Mouse (Mus musculus): ENCODE results near the gene L2hgdh.
"Not testable (repeated sequence)": the region's sequence is repeated elsewhere in the genome, so short reads cannot be mapped to it uniquely, and the experiment has no call there.

The L2hgdh gene

DNA sequence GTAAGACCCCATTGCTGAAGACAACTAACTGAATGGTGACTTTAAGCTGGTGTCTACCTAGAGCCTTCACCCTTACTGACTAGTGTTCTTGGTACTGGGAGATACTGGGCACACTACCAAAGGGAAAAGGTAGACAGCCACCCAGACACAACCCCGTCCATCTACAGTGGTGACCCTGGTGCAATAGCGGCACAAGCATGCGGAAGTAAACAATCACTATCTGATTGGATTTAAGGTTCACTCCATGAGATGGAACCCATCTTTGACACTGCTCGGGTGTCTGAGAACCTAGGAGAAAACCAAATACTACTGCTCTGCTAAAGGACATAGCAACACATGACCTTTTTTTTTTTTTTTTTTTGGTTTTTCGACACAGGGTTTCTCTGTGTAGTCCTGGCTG is 63.0 kb downstream of the L2hgdh start:
- no peak for DNase-seq

DNA sequence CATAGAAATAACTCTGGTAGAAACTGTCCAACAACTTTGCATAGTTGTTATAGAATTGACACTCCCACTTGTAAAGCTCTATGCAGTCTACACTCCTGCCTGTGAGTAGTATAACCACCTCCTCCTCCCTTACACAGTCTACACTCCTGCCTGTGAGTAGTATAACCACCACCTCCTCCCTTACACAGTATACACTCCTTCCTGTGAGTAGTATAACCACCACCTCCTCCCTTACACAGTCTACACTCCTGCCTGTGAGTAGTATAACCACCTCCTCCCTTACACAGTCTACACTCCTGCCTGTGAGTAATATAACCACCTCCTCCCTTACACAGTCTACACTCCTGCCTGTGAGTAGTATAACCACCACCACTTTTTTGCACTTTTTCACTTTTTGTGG is 70.7 kb downstream of the L2hgdh start:
- DNase-seq: not testable (repeated sequence)

DNA sequence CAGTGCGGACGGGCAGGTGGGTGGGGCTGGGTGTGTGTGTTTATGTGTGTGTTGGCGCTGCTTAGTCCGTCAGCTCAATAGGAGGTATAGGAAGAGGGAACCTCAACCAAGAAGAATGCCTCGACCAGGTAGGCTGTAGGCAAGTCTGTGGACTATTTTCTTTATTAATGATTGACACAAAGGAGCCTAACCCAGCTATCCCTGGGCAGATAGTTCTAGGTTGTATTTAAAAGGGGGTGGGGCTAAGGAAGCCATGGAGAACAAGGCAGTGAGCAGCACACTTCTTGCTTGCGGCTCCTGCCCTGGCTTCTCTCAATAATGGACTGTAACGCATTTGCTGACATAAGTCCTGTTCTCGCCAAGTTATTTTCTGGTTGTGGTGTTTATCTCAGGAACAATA is 75.2 kb downstream of the L2hgdh start:
- DNase-seq: no peak

DNA sequence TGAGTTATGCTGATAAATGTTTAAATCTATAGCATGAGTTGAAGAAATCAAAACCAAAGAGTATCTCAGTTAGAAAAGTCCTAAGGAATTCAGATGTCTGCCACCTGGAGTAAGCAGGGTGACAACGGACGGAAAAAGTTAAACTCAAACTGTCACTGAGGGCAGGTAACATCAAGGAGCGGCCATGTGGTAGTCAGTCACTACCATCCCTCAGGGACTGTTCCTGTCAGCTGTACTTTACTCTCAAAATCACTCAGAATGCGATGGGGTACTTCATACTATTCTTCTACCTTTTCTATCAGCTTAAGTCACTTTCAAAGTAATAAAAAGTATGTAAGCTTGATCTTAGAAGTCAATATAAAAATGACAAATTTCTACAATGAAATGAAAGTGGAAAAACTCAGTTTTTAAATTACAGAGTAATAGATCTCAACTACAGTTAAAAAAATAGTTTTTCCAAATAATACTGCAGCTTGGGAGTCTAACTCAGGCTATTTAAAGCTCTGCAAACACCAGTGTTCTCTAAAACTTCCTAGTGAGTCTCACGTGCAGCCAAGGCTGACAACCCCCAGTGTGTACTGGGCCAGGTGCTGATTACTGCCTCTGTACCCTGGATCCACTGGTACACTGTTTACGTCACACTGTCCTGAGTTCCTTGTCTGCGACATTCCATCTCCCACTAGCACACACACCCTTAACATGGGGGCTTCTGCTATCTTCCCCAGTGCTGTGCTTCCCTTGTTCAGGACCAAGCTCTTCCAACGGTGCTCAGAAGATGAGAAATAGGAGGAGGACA is 78.7 kb downstream of the L2hgdh start:
- DNase-seq: no peak

DNA sequence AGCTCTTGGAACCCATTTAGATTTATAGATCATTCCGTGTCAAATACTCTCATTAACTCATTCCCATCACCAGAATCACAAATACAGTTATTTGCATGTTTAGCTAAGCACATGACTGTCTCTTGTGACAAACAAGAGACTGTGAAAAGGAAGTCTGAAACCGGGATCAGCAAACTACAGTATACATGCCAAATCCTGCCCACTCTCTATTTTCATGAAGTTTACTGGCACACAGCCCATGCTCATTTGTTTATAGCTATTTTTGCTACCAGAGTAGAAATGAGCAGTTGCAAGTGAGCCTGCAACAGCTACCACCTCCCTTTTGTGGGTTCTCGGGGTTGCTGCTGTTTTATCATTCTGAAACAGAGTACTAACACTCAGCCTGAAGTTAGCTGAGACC is 79.8 kb downstream of the L2hgdh start:
- DNase-seq: no peak

GRCm38 (mm10) chr12:69642877-69643276 is 81.8 kb downstream of the L2hgdh start:
- no peak for DNase-seq
